Mouse (Mus musculus) bone marrow macrophage, adult 2 months (primary cell): Measurements from ENCODE around the gene Smim1. TPM values are rescaled to one million over a fixed set of nuclear protein-coding genes. Genes with fewer than 3 reads are reported as not detected.
A peak's percentile ranks its signal among the peaks of the same experiment; 100 is the strongest.

Experiments used
- H3K27ac ChIP-seq: 2 replicates; pipeline ENCODE4 v1.5.1; 2012; ENCODE audit warnings: low read depth, low read length; ENCODE audit not compliant: insufficient read depth
- H3K4me1 ChIP-seq: 2 replicates; pipeline ENCODE4 v1.6.1; 2012; ENCODE audit warnings: low read length; ENCODE audit not compliant: control insufficient read depth, insufficient read depth
- H3K4me3 ChIP-seq: 2 replicates; pipeline ENCODE4 v1.5.1; 2012; ENCODE audit warnings: mild to moderate bottlenecking, low read length, moderate library complexity; ENCODE audit not compliant: insufficient read depth
- CTCF ChIP-seq: IDR thresholded peaks from 2 replicates; pipeline ENCODE4 v1.5.1; 2012; ENCODE audit warnings: low read depth, mild to moderate bottlenecking, low read length, moderate library complexity
- POLR2A ChIP-seq: IDR thresholded peaks from 2 replicates; pipeline ENCODE4 v1.6.1; 2012; ENCODE audit warnings: mild to moderate bottlenecking, low read depth, low read length, borderline replicate concordance
- polyA plus RNA-seq: library from polyadenylated mRNA; stranded (reverse); fragments of >200 nt; gene quantifications from 2 replicates; pipeline ENCODE4 v1.2.4, GENCODE M21; 2012; ENCODE audit not compliant: missing spikeins, insufficient read depth, insufficient read length

Gene Smim1
- polyA plus RNA-seq, 1 experiment: 0.70 TPM

- Histone ChIP-seq H3K27ac (no peak overlapping the region), H3K4me1 (peaks cover 2% of the 10 kb centered on the region; the same call in 1 of the 2 replicates), H3K4me3 (no peak overlapping the region)
- TF ChIP-seq CTCF (no peak), POLR2A (no peak)
These were observed 32.5 kb downstream of the Smim1 start for GRCm38 (mm10) chr4:153993505-153993904.

GRCm38 (mm10) chr4:153992715-153993114 is 33.3 kb downstream of the Smim1 start:
- H3K4me1 ChIP-seq: peaks cover 2% of the 10 kb centered on the region; the same call in 1 of the 2 replicates
- H3K4me3 ChIP-seq: no peak overlapping the region
- TF ChIP-seq POLR2A (no peak), CTCF (no peak)
- no peak overlapping the region for H3K27ac ChIP-seq

- H3K4me3 ChIP-seq: no peak overlapping the region
- TF ChIP-seq POLR2A: no peak
- no peak for TF ChIP-seq CTCF
These were observed 45.6 kb downstream of the Smim1 start for GRCm38 (mm10) chr4:153980470-153980869.

GRCm38 (mm10) chr4:153979243-153979642 is 46.8 kb downstream of the Smim1 start:
- no peak overlapping the region for H3K4me3 ChIP-seq
- 0 out of 2 replicates have a peak, but pooled peaks cover 2% of the 10 kb centered on the region for H3K4me1 ChIP-seq
- no peak for TF ChIP-seq POLR2A
- TF ChIP-seq CTCF: no peak
- no peak overlapping the region for H3K27ac ChIP-seq

More at GRCm38 (mm10) chr4:153980470-153980869, 45.6 kb downstream of the Smim1 start:
- Histone ChIP-seq H3K27ac (no peak overlapping the region), H3K4me1 (0 out of 2 replicates have a peak, but pooled peaks cover 2% of the 10 kb centered on the region)

- Histone ChIP-seq H3K4me1 (0 out of 2 replicates have a peak, but pooled peaks cover 2% of the 10 kb centered on the region), H3K4me3 (peak overlapping the region; percentile 85), H3K27ac (no peak overlapping the region)
- TF ChIP-seq CTCF (no peak), POLR2A (no peak)
These were observed 50.3 kb downstream of the Smim1 start for GRCm38 (mm10) chr4:153975768-153976167.

- 0 out of 2 replicates have a peak, but pooled peaks cover 2% of the 10 kb centered on the region for H3K4me1 ChIP-seq
These were observed 50.8 kb downstream of the Smim1 start for GRCm38 (mm10) chr4:153975292-153975662.

GRCm38 (mm10) chr4:153974431-153975291 is 51.4 kb downstream of the Smim1 start, which contains the start of the genes Dffb and Cep104:
Dffb (minus strand) TSS chr4:153975126.
Cep104 (plus strand) TSS chr4:153975194.
- Histone ChIP-seq H3K4me3 (peak within 1 kb of the TSS; percentile 85), H3K27ac (no peak within 1 kb of the TSS), H3K4me1 (0 out of 2 replicates have a peak, but pooled peaks cover 2% of the 10 kb centered on the region)
- no peak for TF ChIP-seq CTCF

More at GRCm38 (mm10) chr4:153975292-153975662, 50.8 kb downstream of the Smim1 start:
- no peak for TF ChIP-seq POLR2A
- TF ChIP-seq CTCF: no peak
- peak overlapping the region; percentile 85 for H3K4me3 ChIP-seq
- no peak overlapping the region for H3K27ac ChIP-seq

Other genes starting within 250 kb of the Smim1 start
- 23.6 and 32.6 TPM in 2 replicates for gene A430005L14Rik, start 69.0 kb downstream of the Smim1 start, polyA plus RNA-seq
- gene Dffb, start 51.1 kb downstream of the Smim1 start, polyA plus RNA-seq: 5.5 and 10.1 TPM in 2 replicates
- gene Cep104, start 51.0 kb downstream of the Smim1 start, polyA plus RNA-seq: 8.8 and 9.3 TPM in 2 replicates
- gene Lrrc47, start 14.5 kb downstream of the Smim1 start, polyA plus RNA-seq: 25.0 and 26.2 TPM in 2 replicates
- not detected in 2 replicates for gene Ccdc27, start 16.4 kb upstream of the Smim1 start, polyA plus RNA-seq
- not detected in 2 replicates for gene Trp73, start 114.0 kb upstream of the Smim1 start, polyA plus RNA-seq
- 10.0 and 12.7 TPM in 2 replicates for gene Wrap73, start 116.1 kb upstream of the Smim1 start, polyA plus RNA-seq
- gene Tprgl, start 134.4 kb upstream of the Smim1 start, polyA plus RNA-seq: 117 and 127 TPM in 2 replicates
- not detected in 2 replicates for gene Megf6, start 144.5 kb upstream of the Smim1 start, polyA plus RNA-seq